Mouse (Mus musculus) CH12.LX (cell line): Measurements from ENCODE around the gene Clcn1.

Experiments used
- CTCF ChIP-seq, 2 experiments: IDR thresholded peaks in 1 of 2; conservative IDR thresholded peaks in 1 of 2; 2 replicates each; pipeline ENCODE4 v1.5.1; 2011 to 2012; ENCODE audit warnings: low read depth in 2 of 2, low read length in 2 of 2, improper control_type of control experiment in 1 of 2, inconsistent platforms in 1 of 2, mild to moderate bottlenecking in 1 of 2, moderate library complexity in 1 of 2
- MAFK ChIP-seq: IDR thresholded peaks from 2 replicates; pipeline ENCODE4 v1.6.1; 2011; ENCODE audit warnings: low read length, improper control_type of control experiment; ENCODE audit not compliant: insufficient replicate concordance
- MEF2A ChIP-seq: IDR thresholded peaks from 2 replicates; pipeline ENCODE4 v1.6.1; 2014; ENCODE audit warnings: low read depth, mild to moderate bottlenecking, inconsistent platforms, low read length, improper control_type of control experiment, borderline replicate concordance
- POLR2A ChIP-seq: IDR thresholded peaks from 2 replicates; pipeline ENCODE4 v1.6.1; 2011; ENCODE audit warnings: low read depth, mild to moderate bottlenecking, improper control_type of control experiment, low read length
- SMC3 ChIP-seq: IDR thresholded peaks from 2 replicates; pipeline ENCODE4 v1.6.1; 2011; ENCODE audit warnings: low read depth, low read length, improper control_type of control experiment

- TF ChIP-seq SMC3 (no peak), MEF2A (no peak), POLR2A (no peak; the same call in 1 of the 2 replicates), MAFK (no peak), CTCF (conservative IDR thresholded peaks at IDR 0.05 in 1 of 2, IDR thresholded peaks at IDR 0.05 in 1 of 2; ENCODE audit: low read depth in 2 of 2, low read length in 2 of 2) (no peak)
Measured at GRCm38 (mm10) chr6:42350021-42350967, 63.8 kb downstream of the Clcn1 start.
